Mouse (Mus musculus): ENCODE data around the gene Trim71. TPM values are rescaled to one million over a fixed set of nuclear protein-coding genes. Genes with fewer than 3 reads are reported as not detected.

The Trim71 gene
- polyA plus RNA-seq, 1 experiment from 2014 or later, result 0.30 TPM

- peak overlapping the region; percentile 56 for H3K4me3 ChIP-seq (ENCODE audit: low read depth, low read length)
- H3K9me3 ChIP-seq (ENCODE audit: low read length), result no peaks in the 10 kb centered on the region
- DNase-seq (ENCODE audit: low spot score) (no peak), ATAC-seq (0 out of 2 replicates have a peak, but pooled peaks have one; percentile 10)
- peaks cover 5% of the 10 kb centered on the region; the same call in 1 of the 2 replicates for H3K4me1 ChIP-seq (ENCODE audit: insufficient read depth, low read depth, low read length)
- no peak overlapping the region for H3K27ac ChIP-seq (ENCODE audit: low read length)
- peak overlapping the region; percentile 98 for H3K4me2 ChIP-seq (replicated peaks; ENCODE audit: low read depth, low read length)
- WGBS, result 6% methylated on average over 36 of the region's 36 CpGs
- H3K27me3 ChIP-seq (replicated peaks; ENCODE audit: insufficient read depth, low read length), result peaks cover 15% of the 10 kb centered on the region; the same call in 1 of the 2 replicates
- no peak overlapping the region for H3K9ac ChIP-seq (replicated peaks; ENCODE audit: low read depth)
- TF ChIP-seq EP300 (IDR thresholded peaks at IDR 0.05) (no peak), CTCF (IDR thresholded peaks at IDR 0.05) (no peak)
- no peaks in the 10 kb centered on the region for H3K36me3 ChIP-seq (ENCODE audit: insufficient read depth, low read length)
Observed at GRCm38 (mm10) chr9:114560771-114561670, 3.1 kb downstream of the Trim71 start.

- H3K4me1 ChIP-seq (ENCODE audit: insufficient read depth, low read depth, low read length), result peaks cover 5% of the 10 kb centered on the region; the same call in 1 of the 2 replicates
- no peak overlapping the region for H3K9ac ChIP-seq (replicated peaks; ENCODE audit: low read depth)
- H3K27me3 ChIP-seq (replicated peaks; ENCODE audit: insufficient read depth, low read length), result peaks cover 15% of the 10 kb centered on the region; the same call in 1 of the 2 replicates
- no peak overlapping the region for H3K4me3 ChIP-seq (ENCODE audit: low read depth, low read length)
- H3K4me2 ChIP-seq (replicated peaks; ENCODE audit: low read depth, low read length), result no peak overlapping the region
- TF ChIP-seq CTCF (IDR thresholded peaks at IDR 0.05) (no peak), EP300 (IDR thresholded peaks at IDR 0.05) (no peak)
- no peak overlapping the region for H3K27ac ChIP-seq (ENCODE audit: low read length)
- ATAC-seq (no peak), DNase-seq (ENCODE audit: low spot score) (no peak)
- 27% methylated on average over 7 of the region's 7 CpGs for WGBS
- no peaks in the 10 kb centered on the region for H3K9me3 ChIP-seq (ENCODE audit: low read length)
- H3K36me3 ChIP-seq (ENCODE audit: insufficient read depth, low read length), result no peaks in the 10 kb centered on the region
Observed at GRCm38 (mm10) chr9:114560141-114560540, 4.0 kb downstream of the Trim71 start.

- H3K27ac ChIP-seq (ENCODE audit: low read length), result no peak overlapping the region
- no peak overlapping the region for H3K4me2 ChIP-seq (replicated peaks; ENCODE audit: low read depth, low read length)
- H3K9ac ChIP-seq (replicated peaks; ENCODE audit: low read depth), result no peak overlapping the region
- DNase-seq (ENCODE audit: low spot score) (no peak), ATAC-seq (no peak)
- no peaks in the 10 kb centered on the region for H3K9me3 ChIP-seq (ENCODE audit: low read length)
- 0 out of 2 replicates have a peak, but pooled peaks cover 10% of the 10 kb centered on the region for H3K27me3 ChIP-seq (replicated peaks; ENCODE audit: insufficient read depth, low read length)
- WGBS, result 35% methylated on average over 7 of the region's 7 CpGs
- peaks cover 3% of the 10 kb centered on the region; the same call in 1 of the 2 replicates for H3K4me1 ChIP-seq (ENCODE audit: insufficient read depth, low read depth, low read length)
- no peaks in the 10 kb centered on the region for H3K36me3 ChIP-seq (ENCODE audit: insufficient read depth, low read length)
- H3K4me3 ChIP-seq (ENCODE audit: low read depth, low read length), result no peak overlapping the region
- TF ChIP-seq EP300 (IDR thresholded peaks at IDR 0.05) (no peak), CTCF (IDR thresholded peaks at IDR 0.05) (no peak)
Observed at GRCm38 (mm10) chr9:114557086-114557485, 7.1 kb downstream of the Trim71 start.

- no peak for TF ChIP-seq EP300 (IDR thresholded peaks at IDR 0.05)
- no peak for TF ChIP-seq CTCF (IDR thresholded peaks at IDR 0.05)
- H3K4me2 ChIP-seq (replicated peaks; ENCODE audit: low read depth, low read length), result 0 out of 2 replicates have a peak overlapping the region, but pooled peaks have one; percentile 4
- no peak overlapping the region for H3K4me3 ChIP-seq (ENCODE audit: low read depth, low read length)
- 0 out of 2 replicates have a peak, but pooled peaks cover 7% of the 10 kb centered on the region for H3K27me3 ChIP-seq (replicated peaks; ENCODE audit: insufficient read depth, low read length)
- DNase-seq (ENCODE audit: low spot score) (no peak), ATAC-seq (no peak)
- WGBS, result 60% methylated on average over 10 of the region's 10 CpGs
- no peaks in the 10 kb centered on the region for H3K36me3 ChIP-seq (ENCODE audit: insufficient read depth, low read length)
- H3K9me3 ChIP-seq (ENCODE audit: low read length), result no peaks in the 10 kb centered on the region
- H3K9ac ChIP-seq (replicated peaks; ENCODE audit: low read depth), result no peak overlapping the region
- no peak overlapping the region for H3K27ac ChIP-seq (ENCODE audit: low read length)
- peaks cover 1% of the 10 kb centered on the region; the same call in 1 of the 2 replicates for H3K4me1 ChIP-seq (ENCODE audit: insufficient read depth, low read depth, low read length)
Observed at GRCm38 (mm10) chr9:114556276-114556855, 7.8 kb downstream of the Trim71 start.

GRCm38 (mm10) chr9:114554355-114554979, 9.7 kb downstream of the Trim71 start:
- Histone ChIP-seq H3K9ac (replicated peaks; ENCODE audit: low read depth) (no peak overlapping the region), H3K4me1 (ENCODE audit: insufficient read depth, low read depth, low read length) (no peaks in the 10 kb centered on the region), H3K27ac (ENCODE audit: low read length) (no peak overlapping the region), H3K4me3 (ENCODE audit: low read depth, low read length) (no peak overlapping the region), H3K27me3 (replicated peaks; ENCODE audit: insufficient read depth, low read length) (no peaks in the 10 kb centered on the region), H3K4me2 (replicated peaks; ENCODE audit: low read depth, low read length) (no peak overlapping the region), H3K36me3 (ENCODE audit: insufficient read depth, low read length) (no peaks in the 10 kb centered on the region), H3K9me3 (ENCODE audit: low read length) (no peaks in the 10 kb centered on the region)
- ATAC-seq, result peak; percentile 88
- peak; percentile 81 for DNase-seq (ENCODE audit: low spot score)
- 41% methylated on average over 5 of the region's 5 CpGs for WGBS
- TF ChIP-seq EP300 (IDR thresholded peaks at IDR 0.05), result no peak
- TF ChIP-seq CTCF (IDR thresholded peaks at IDR 0.05), result no peak; the same call in 1 of the 2 replicates

- Histone ChIP-seq H3K27ac (ENCODE audit: low read length) (no peak overlapping the region), H3K4me2 (replicated peaks; ENCODE audit: low read depth, low read length) (no peak overlapping the region), H3K4me1 (ENCODE audit: insufficient read depth, low read depth, low read length) (no peaks in the 10 kb centered on the region), H3K4me3 (ENCODE audit: low read depth, low read length) (no peak overlapping the region), H3K27me3 (replicated peaks; ENCODE audit: insufficient read depth, low read length) (no peaks in the 10 kb centered on the region), H3K36me3 (ENCODE audit: insufficient read depth, low read length) (no peaks in the 10 kb centered on the region), H3K9me3 (ENCODE audit: low read length) (no peaks in the 10 kb centered on the region), H3K9ac (replicated peaks; ENCODE audit: low read depth) (no peak overlapping the region)
- TF ChIP-seq EP300 (IDR thresholded peaks at IDR 0.05), result no peak
- no peak for TF ChIP-seq CTCF (IDR thresholded peaks at IDR 0.05)
- ATAC-seq, result no peak
- no peak for DNase-seq (ENCODE audit: low spot score)
Observed at GRCm38 (mm10) chr9:114553828-114554227, 10.3 kb downstream of the Trim71 start.

Data from lung, postnatal 0 days (tissue).